Mouse (Mus musculus) C2C12 (cell line): ENCODE data around the gene Gm17949.

Experiments
- CEBPB ChIP-seq: IDR thresholded peaks from one replicate; pipeline ENCODE4 v1.6.1; 2011; ENCODE audit warnings: low read depth, mild to moderate bottlenecking, control low read depth, moderate library complexity
- CTCF ChIP-seq: IDR thresholded peaks from one replicate; pipeline ENCODE4 v1.5.1; 2011; ENCODE audit not compliant: control insufficient read depth, insufficient read depth, insufficient read length
- FOSL1 ChIP-seq: IDR thresholded peaks from one replicate; pipeline ENCODE4 v1.8.0; 2011; ENCODE audit warnings: mild to moderate bottlenecking, low read length; ENCODE audit not compliant: poor library complexity, insufficient read depth, severe bottlenecking
- MAX ChIP-seq: IDR thresholded peaks from one replicate; pipeline ENCODE4 v1.6.1; 2011; ENCODE audit warnings: mild to moderate bottlenecking, control low read depth
- MYOD1 ChIP-seq: IDR thresholded peaks from one replicate; pipeline ENCODE4 v1.6.1; 2011; ENCODE audit warnings: low read depth; ENCODE audit not compliant: control insufficient read depth, insufficient read length
- MYOG ChIP-seq: IDR thresholded peaks from one replicate; pipeline ENCODE4 v1.6.1; 2011; ENCODE audit not compliant: control insufficient read depth, insufficient read length; ENCODE audit errors: extremely low read depth
- USF1 ChIP-seq: IDR thresholded peaks from one replicate; pipeline ENCODE4 v1.6.1; 2011; ENCODE audit warnings: low read depth, mild to moderate bottlenecking, control low read depth, moderate library complexity

DNA sequence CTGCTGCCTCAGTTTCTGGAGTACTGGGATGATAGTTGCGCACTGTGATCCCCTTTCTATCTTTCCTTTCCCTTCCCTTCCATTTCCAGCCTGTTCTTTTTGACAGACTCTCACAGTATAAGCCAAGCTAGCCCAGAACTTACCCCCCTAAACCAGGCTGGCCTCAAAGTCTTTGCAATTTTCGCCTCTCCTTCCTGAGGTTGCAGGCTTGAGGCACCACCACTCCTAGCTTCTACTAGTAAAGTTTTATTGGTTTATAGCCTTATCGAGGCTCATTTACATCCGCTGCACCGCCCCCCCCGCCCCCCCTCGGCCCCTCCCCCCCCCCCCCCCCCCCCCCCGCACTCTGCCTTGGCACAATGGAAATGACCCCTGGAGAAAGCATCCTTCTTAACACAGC is 31.7 kb upstream of the Gm17949 start:
- TF ChIP-seq CTCF, result no peak
- TF ChIP-seq USF1, result no peak
- no peak for TF ChIP-seq MYOD1
- TF ChIP-seq MAX, result no peak
- TF ChIP-seq CEBPB, result no peak
- TF ChIP-seq MYOG, result no peak
- TF ChIP-seq FOSL1, result no peak
